Mouse (Mus musculus): ENCODE measurements around the gene Abca1. TPM values are rescaled to one million over a fixed set of nuclear protein-coding genes. Genes with fewer than 3 reads are reported as not detected.
A peak's percentile ranks its signal among the peaks of the same experiment; 100 is the strongest.

Abca1 gene
- total and polyA plus RNA-seq, 2 experiments, result 21.0 to 65.4 TPM

GRCm38 (mm10) chr4:53117076-53117475, 42.6 kb downstream of the Abca1 start:
- H3K4me1 ChIP-seq (ENCODE audit: control insufficient read depth, insufficient read depth, low read length), result peaks cover 44% of the 10 kb centered on the region
- no peak overlapping the region for H3K9ac ChIP-seq (ENCODE audit: low read depth, low read length)
- peak overlapping the region; percentile 12; the same call in 1 of the 2 replicates for H3K27ac ChIP-seq (replicated peaks; ENCODE audit: insufficient read depth, low read depth, low read length)
- TF ChIP-seq POLR2A (IDR thresholded peaks at IDR 0.05; ENCODE audit: extremely low read depth, insufficient read depth, low read length) (no peak), CTCF (IDR thresholded peaks at IDR 0.05; ENCODE audit: low read depth, low read length) (no peak)
- H3K27me3 ChIP-seq (ENCODE audit: control insufficient read depth, insufficient read depth, low read length), result no peaks in the 10 kb centered on the region
- no peak for DNase-seq (ENCODE audit: extremely low read depth, low read depth, low spot score)
- peaks cover 10% of the 10 kb centered on the region for H3K79me2 ChIP-seq (ENCODE audit: control insufficient read depth, insufficient read depth, low read length)
- peaks cover 31% of the 10 kb centered on the region for H3K36me3 ChIP-seq (ENCODE audit: control insufficient read depth, insufficient read depth, low read length)
- WGBS, result 57% methylated on average over 5 of the region's 5 CpGs
- H3K4me3 ChIP-seq (ENCODE audit: insufficient read depth, low read depth, low read length), result no peak overlapping the region

GRCm38 (mm10) chr4:53115866-53116265, 43.8 kb downstream of the Abca1 start:
- TF ChIP-seq CTCF (IDR thresholded peaks at IDR 0.05; ENCODE audit: low read depth, low read length), result no peak
- TF ChIP-seq POLR2A (IDR thresholded peaks at IDR 0.05; ENCODE audit: extremely low read depth, insufficient read depth, low read length), result no peak
- DNase-seq (ENCODE audit: extremely low read depth, low read depth, low spot score), result peak; percentile 68
- Histone ChIP-seq H3K27me3 (ENCODE audit: control insufficient read depth, insufficient read depth, low read length) (no peaks in the 10 kb centered on the region), H3K4me3 (ENCODE audit: insufficient read depth, low read depth, low read length) (no peak overlapping the region), H3K36me3 (ENCODE audit: control insufficient read depth, insufficient read depth, low read length) (peaks cover 35% of the 10 kb centered on the region), H3K79me2 (ENCODE audit: control insufficient read depth, insufficient read depth, low read length) (peaks cover 10% of the 10 kb centered on the region), H3K4me1 (ENCODE audit: control insufficient read depth, insufficient read depth, low read length) (peaks cover 34% of the 10 kb centered on the region), H3K9ac (ENCODE audit: low read depth, low read length) (0 out of 2 replicates have a peak overlapping the region, but pooled peaks have one; percentile 3), H3K27ac (replicated peaks; ENCODE audit: insufficient read depth, low read depth, low read length) (peak overlapping the region; percentile 68)
- 0% methylated on average over 3 of the region's 5 CpGs for WGBS

- H3K27ac ChIP-seq (replicated peaks; ENCODE audit: insufficient read depth, low read depth, low read length), result peak overlapping the region; percentile 37
- DNase-seq (ENCODE audit: extremely low read depth, low read depth, low spot score), result peak; percentile 89
Observed at GRCm38 (mm10) chr4:53115410-53115809, 44.3 kb downstream of the Abca1 start.

GRCm38 (mm10) chr4:53111919-53112355, 47.8 kb downstream of the Abca1 start:
- 55% methylated on average over 4 of the region's 4 CpGs for WGBS
- peak; percentile 54 for DNase-seq (ENCODE audit: extremely low read depth, low read depth, low spot score)
- H3K27ac ChIP-seq (replicated peaks; ENCODE audit: insufficient read depth, low read depth, low read length), result no peak overlapping the region
- H3K4me1 ChIP-seq (ENCODE audit: control insufficient read depth, insufficient read depth, low read length), result peaks cover 22% of the 10 kb centered on the region
- no peaks in the 10 kb centered on the region for H3K27me3 ChIP-seq (ENCODE audit: control insufficient read depth, insufficient read depth, low read length)
- H3K79me2 ChIP-seq (ENCODE audit: control insufficient read depth, insufficient read depth, low read length), result peaks cover 18% of the 10 kb centered on the region
- H3K36me3 ChIP-seq (ENCODE audit: control insufficient read depth, insufficient read depth, low read length), result peaks cover 55% of the 10 kb centered on the region
- TF ChIP-seq CTCF (IDR thresholded peaks at IDR 0.05; ENCODE audit: low read depth, low read length) (no peak), POLR2A (IDR thresholded peaks at IDR 0.05; ENCODE audit: extremely low read depth, insufficient read depth, low read length) (no peak)
- H3K4me3 ChIP-seq (ENCODE audit: insufficient read depth, low read depth, low read length), result no peak overlapping the region
- H3K9ac ChIP-seq (ENCODE audit: low read depth, low read length), result peak overlapping the region; percentile 32; the same call in 1 of the 2 replicates

More at GRCm38 (mm10) chr4:53115410-53115809, 44.3 kb downstream of the Abca1 start:
- no peak overlapping the region for H3K4me3 ChIP-seq (ENCODE audit: insufficient read depth, low read depth, low read length)
- TF ChIP-seq POLR2A (IDR thresholded peaks at IDR 0.05; ENCODE audit: extremely low read depth, insufficient read depth, low read length), result no peak
- no peak for TF ChIP-seq CTCF (IDR thresholded peaks at IDR 0.05; ENCODE audit: low read depth, low read length)
- H3K79me2 ChIP-seq (ENCODE audit: control insufficient read depth, insufficient read depth, low read length), result peaks cover 10% of the 10 kb centered on the region
- peaks cover 30% of the 10 kb centered on the region for H3K4me1 ChIP-seq (ENCODE audit: control insufficient read depth, insufficient read depth, low read length)
- no peaks in the 10 kb centered on the region for H3K27me3 ChIP-seq (ENCODE audit: control insufficient read depth, insufficient read depth, low read length)
- no peak overlapping the region for H3K9ac ChIP-seq (ENCODE audit: low read depth, low read length)
- WGBS, result 4% methylated on average over 4 of the region's 4 CpGs
- H3K36me3 ChIP-seq (ENCODE audit: control insufficient read depth, insufficient read depth, low read length), result peaks cover 34% of the 10 kb centered on the region

- Histone ChIP-seq H3K4me3 (ENCODE audit: insufficient read depth, low read depth, low read length) (no peak overlapping the region), H3K36me3 (ENCODE audit: control insufficient read depth, insufficient read depth, low read length) (peaks cover 65% of the 10 kb centered on the region), H3K79me2 (ENCODE audit: control insufficient read depth, insufficient read depth, low read length) (peaks cover 26% of the 10 kb centered on the region), H3K9ac (ENCODE audit: low read depth, low read length) (no peak overlapping the region), H3K4me1 (ENCODE audit: control insufficient read depth, insufficient read depth, low read length) (peaks cover 20% of the 10 kb centered on the region; the same call in 1 of the 2 replicates), H3K27me3 (ENCODE audit: control insufficient read depth, insufficient read depth, low read length) (no peaks in the 10 kb centered on the region), H3K27ac (replicated peaks; ENCODE audit: insufficient read depth, low read depth, low read length) (no peak overlapping the region)
- DNase-seq (ENCODE audit: extremely low read depth, low read depth, low spot score), result peak; percentile 46
- TF ChIP-seq POLR2A (IDR thresholded peaks at IDR 0.05; ENCODE audit: extremely low read depth, insufficient read depth, low read length) (no peak), CTCF (IDR thresholded peaks at IDR 0.05; ENCODE audit: low read depth, low read length) (0 out of 2 replicates have a peak, but pooled peaks have one; percentile 1)
- WGBS, result 37% methylated on average over 5 of the region's 5 CpGs
Observed at GRCm38 (mm10) chr4:53110356-53110755, 49.3 kb downstream of the Abca1 start.

- TF ChIP-seq CTCF (IDR thresholded peaks at IDR 0.05; ENCODE audit: low read depth, low read length), result no peak
- no peak for TF ChIP-seq POLR2A (IDR thresholded peaks at IDR 0.05; ENCODE audit: extremely low read depth, insufficient read depth, low read length)
- 49% methylated on average over 9 of the region's 9 CpGs for WGBS
- peaks cover 71% of the 10 kb centered on the region for H3K36me3 ChIP-seq (ENCODE audit: control insufficient read depth, insufficient read depth, low read length)
- H3K4me3 ChIP-seq (ENCODE audit: insufficient read depth, low read depth, low read length), result no peak overlapping the region
- H3K79me2 ChIP-seq (ENCODE audit: control insufficient read depth, insufficient read depth, low read length), result peaks cover 35% of the 10 kb centered on the region
- peaks cover 16% of the 10 kb centered on the region for H3K4me1 ChIP-seq (ENCODE audit: control insufficient read depth, insufficient read depth, low read length)
- H3K27me3 ChIP-seq (ENCODE audit: control insufficient read depth, insufficient read depth, low read length), result no peaks in the 10 kb centered on the region
- H3K9ac ChIP-seq (ENCODE audit: low read depth, low read length), result no peak overlapping the region
- DNase-seq (ENCODE audit: extremely low read depth, low read depth, low spot score), result peak; percentile 56
- H3K27ac ChIP-seq (replicated peaks; ENCODE audit: insufficient read depth, low read depth, low read length), result 0 out of 2 replicates have a peak overlapping the region, but pooled peaks have one; percentile 4
Observed at GRCm38 (mm10) chr4:53109381-53109928, 50.2 kb downstream of the Abca1 start.
